Mouse (Mus musculus) liver, postnatal 0 days (tissue): ENCODE measurements around the gene Angptl7.

ENCODE experiments used
- CTCF ChIP-seq: sonication (generic); IDR thresholded peaks from 2 replicates; pipeline ENCODE4 v1.5.1; 2016; ENCODE audit warnings: antibody characterized with exemption, low read depth
- EP300 ChIP-seq: IDR thresholded peaks from 2 replicates; pipeline ENCODE4 v1.6.1; 2016; ENCODE audit warnings: antibody characterized with exemption, low read depth, mild to moderate bottlenecking

DNA sequence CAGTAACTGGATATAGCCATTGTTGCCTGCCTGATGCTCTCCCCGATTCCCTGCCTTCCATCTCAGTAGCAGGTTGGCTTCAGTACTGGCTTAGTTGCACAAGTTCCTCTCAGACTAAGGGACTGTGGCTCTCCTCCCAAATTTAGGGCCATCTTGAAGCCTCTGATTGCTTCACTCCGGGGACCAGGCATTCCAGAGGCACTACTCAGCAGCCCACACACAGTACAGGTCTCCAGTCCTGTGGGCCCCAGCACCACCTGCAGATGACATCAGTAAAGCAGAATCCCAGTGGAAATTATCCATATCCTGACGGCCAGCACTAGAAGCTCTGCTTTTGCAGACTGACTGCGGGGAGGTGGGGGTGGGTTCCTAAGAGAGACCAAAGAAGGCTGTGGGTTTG is 10.4 kb upstream of the Angptl7 start:
- TF ChIP-seq EP300, result no peak
- TF ChIP-seq CTCF, result no peak
